Mouse (Mus musculus) forebrain, embryonic 12.5 days (tissue): ENCODE results near the gene 5330417C22Rik. TPM values are rescaled to one million over a fixed set of nuclear protein-coding genes. Genes with fewer than 3 reads are reported as not detected.

ENCODE experiments used
- ATAC-seq: fragments of 200-750 bp; cut with Nextera tagmentation; 2 replicates; pipeline ENCODE4 v1.8.0; 2017; ENCODE audit warnings: moderate TSS enrichment; ENCODE audit not compliant: low FRiP score
- H3K27ac ChIP-seq: fragments of 300-500 bp; sonication (generic); 2 replicates; pipeline ENCODE4 v1.5.1; 2016; ENCODE audit warnings: mild to moderate bottlenecking
- H3K27me3 ChIP-seq: fragments of 300-500 bp; sonication (generic); 2 replicates; pipeline ENCODE4 v1.6.1; 2016; ENCODE audit warnings: mild to moderate bottlenecking
- H3K36me3 ChIP-seq: fragments of 300-500 bp; sonication (generic); replicated peaks from 2 replicates; pipeline ENCODE4 v1.6.1; 2016; ENCODE audit warnings: mild to moderate bottlenecking
- H3K4me1 ChIP-seq: fragments of 300-500 bp; sonication (generic); 2 replicates; pipeline ENCODE4 v1.6.1; 2016
- H3K4me2 ChIP-seq: fragments of 300-500 bp; sonication (generic); 2 replicates; pipeline ENCODE4 v1.6.1; 2016; ENCODE audit warnings: mild to moderate bottlenecking, moderate library complexity
- H3K4me3 ChIP-seq: fragments of 300-500 bp; sonication (generic); replicated peaks from 2 replicates; pipeline ENCODE4 v1.5.1; 2016; ENCODE audit warnings: mild to moderate bottlenecking
- H3K9ac ChIP-seq: fragments of 300-500 bp; sonication (generic); 2 replicates; pipeline ENCODE4 v1.6.1; 2016; ENCODE audit warnings: mild to moderate bottlenecking
- H3K9me3 ChIP-seq: fragments of 300-500 bp; sonication (generic); 2 replicates; pipeline ENCODE4 v1.6.1; 2016
- WGBS: fragments of 180-500 bp; shearing (Covaris S2); methylation state at CpG from one replicate; pipeline ENCODE4 v1.1.7; 2016; 5-methylcytosine and 5-hydroxymethylcytosine counted together
- polyA plus RNA-seq: library from polyadenylated mRNA; unstranded; fragments of >200 nt; fragmentation: Nextera tagmentation; extraction: Ambion mirVana; gene quantifications from 2 replicates; pipeline ENCODE4 v1.2.1, GENCODE M21; 2016

Gene 5330417C22Rik
- polyA plus RNA-seq, 1 experiment from 2014 or later, result 3.7 TPM

GRCm38 (mm10) chr3:108476761-108477619 is 59.3 kb downstream of the 5330417C22Rik start:
- 67% methylated on average over 14 of the region's 14 CpGs for WGBS
- H3K27ac ChIP-seq, result no peak overlapping the region
- H3K4me2 ChIP-seq, result no peak overlapping the region
- no peaks in the 10 kb centered on the region for H3K9me3 ChIP-seq
- H3K4me3 ChIP-seq, result no peak overlapping the region
- H3K36me3 ChIP-seq, result no peaks in the 10 kb centered on the region
- no peaks in the 10 kb centered on the region for H3K27me3 ChIP-seq
- H3K4me1 ChIP-seq, result no peaks in the 10 kb centered on the region
- no peak overlapping the region for H3K9ac ChIP-seq
- no peak for ATAC-seq

- no peak overlapping the region for H3K4me3 ChIP-seq
- H3K4me1 ChIP-seq, result no peaks in the 10 kb centered on the region
- ATAC-seq, result no peak
- H3K4me2 ChIP-seq, result no peak overlapping the region
- no peak overlapping the region for H3K27ac ChIP-seq
- 79% methylated on average over 5 of the region's 5 CpGs for WGBS
- no peaks in the 10 kb centered on the region for H3K9me3 ChIP-seq
- H3K27me3 ChIP-seq, result no peaks in the 10 kb centered on the region
- H3K36me3 ChIP-seq, result no peaks in the 10 kb centered on the region
- H3K9ac ChIP-seq, result no peak overlapping the region
These were observed 60.8 kb downstream of the 5330417C22Rik start for GRCm38 (mm10) chr3:108475496-108475895.

- Histone ChIP-seq H3K27me3 (no peaks in the 10 kb centered on the region), H3K9ac (no peak overlapping the region), H3K4me3 (no peak overlapping the region), H3K4me2 (no peak overlapping the region), H3K9me3 (no peaks in the 10 kb centered on the region), H3K4me1 (no peaks in the 10 kb centered on the region), H3K27ac (no peak overlapping the region), H3K36me3 (no peaks in the 10 kb centered on the region)
- no peak for ATAC-seq
- 97% methylated on average over 7 of the region's 7 CpGs for WGBS
These were observed 61.4 kb downstream of the 5330417C22Rik start for GRCm38 (mm10) chr3:108474969-108475368.

- Histone ChIP-seq H3K4me3 (no peak overlapping the region), H3K27me3 (no peaks in the 10 kb centered on the region), H3K4me2 (no peak overlapping the region), H3K9me3 (no peaks in the 10 kb centered on the region), H3K27ac (no peak overlapping the region), H3K36me3 (no peaks in the 10 kb centered on the region), H3K9ac (no peak overlapping the region), H3K4me1 (no peaks in the 10 kb centered on the region)
- 78% methylated on average over 8 of the region's 8 CpGs for WGBS
- ATAC-seq, result no peak
These were observed 68.6 kb downstream of the 5330417C22Rik start for GRCm38 (mm10) chr3:108467760-108468159.

GRCm38 (mm10) chr3:108466425-108466824 is 69.9 kb downstream of the 5330417C22Rik start:
- Histone ChIP-seq H3K9me3 (no peaks in the 10 kb centered on the region), H3K4me3 (no peak overlapping the region), H3K27ac (no peak overlapping the region), H3K4me2 (no peak overlapping the region), H3K9ac (no peak overlapping the region), H3K4me1 (no peaks in the 10 kb centered on the region), H3K27me3 (no peaks in the 10 kb centered on the region), H3K36me3 (no peaks in the 10 kb centered on the region)
- WGBS, result 91% methylated on average over 6 of the region's 6 CpGs
- ATAC-seq, result no peak

GRCm38 (mm10) chr3:108458866-108459265 is 77.5 kb downstream of the 5330417C22Rik start:
- no peaks in the 10 kb centered on the region for H3K9me3 ChIP-seq
- H3K36me3 ChIP-seq, result no peaks in the 10 kb centered on the region
- H3K27me3 ChIP-seq, result no peaks in the 10 kb centered on the region
- H3K4me3 ChIP-seq, result no peak overlapping the region
- no peak overlapping the region for H3K9ac ChIP-seq
- H3K4me1 ChIP-seq, result peaks cover 4% of the 10 kb centered on the region; the same call in 1 of the 2 replicates
- H3K4me2 ChIP-seq, result no peak overlapping the region
- WGBS, result 49% methylated on average over 10 of the region's 10 CpGs
- no peak overlapping the region for H3K27ac ChIP-seq
- no peak for ATAC-seq

- Histone ChIP-seq H3K9ac (no peak overlapping the region), H3K27me3 (no peaks in the 10 kb centered on the region), H3K4me2 (no peak overlapping the region), H3K4me3 (no peak overlapping the region), H3K36me3 (no peaks in the 10 kb centered on the region), H3K9me3 (no peaks in the 10 kb centered on the region), H3K4me1 (peaks cover 4% of the 10 kb centered on the region; the same call in 1 of the 2 replicates), H3K27ac (no peak overlapping the region)
- no peak for ATAC-seq
- 62% methylated on average over 14 of the region's 14 CpGs for WGBS
These were observed 78.0 kb downstream of the 5330417C22Rik start for GRCm38 (mm10) chr3:108458380-108458779.

- H3K4me2 ChIP-seq, result no peak overlapping the region
- no peak overlapping the region for H3K4me3 ChIP-seq
- 86% methylated on average over 1 of the region's 1 CpGs for WGBS
- H3K9me3 ChIP-seq, result no peaks in the 10 kb centered on the region
- H3K27ac ChIP-seq, result no peak overlapping the region
- no peak overlapping the region for H3K9ac ChIP-seq
- peaks cover 4% of the 10 kb centered on the region; the same call in 1 of the 2 replicates for H3K4me1 ChIP-seq
- no peak for ATAC-seq
- H3K36me3 ChIP-seq, result no peaks in the 10 kb centered on the region
- no peaks in the 10 kb centered on the region for H3K27me3 ChIP-seq
These were observed 82.2 kb downstream of the 5330417C22Rik start for GRCm38 (mm10) chr3:108454172-108454571.

- Histone ChIP-seq H3K4me1 (no peaks in the 10 kb centered on the region), H3K9ac (no peak overlapping the region), H3K27ac (no peak overlapping the region), H3K27me3 (no peaks in the 10 kb centered on the region), H3K4me2 (no peak overlapping the region), H3K4me3 (no peak overlapping the region), H3K9me3 (no peaks in the 10 kb centered on the region), H3K36me3 (no peaks in the 10 kb centered on the region)
- WGBS, result 89% methylated on average over 2 of the region's 2 CpGs
- ATAC-seq, result no peak
These were observed 84.4 kb downstream of the 5330417C22Rik start for GRCm38 (mm10) chr3:108451969-108452368.

- Histone ChIP-seq H3K27ac (peak overlapping the region; percentile 89), H3K36me3 (peaks cover 12% of the 10 kb centered on the region; the same call in 1 of the 2 replicates), H3K4me2 (peak overlapping the region; percentile 93), H3K9ac (peak overlapping the region; percentile 85), H3K27me3 (no peaks in the 10 kb centered on the region), H3K9me3 (no peaks in the 10 kb centered on the region), H3K4me1 (peaks cover 36% of the 10 kb centered on the region), H3K4me3 (peak overlapping the region; percentile 88)
- 13% methylated on average over 6 of the region's 6 CpGs for WGBS
- peak; percentile 44 for ATAC-seq
These were observed 91.0 kb downstream of the 5330417C22Rik start for GRCm38 (mm10) chr3:108445366-108445705.

- H3K9me3 ChIP-seq, result no peaks in the 10 kb centered on the region
- WGBS, result under 1% methylated on average over 41 of the region's 41 CpGs
- peak; percentile 97 for ATAC-seq
These were observed 91.5 kb downstream of the 5330417C22Rik start, which contains the start of gene Sars for GRCm38 (mm10) chr3:108444698-108445365. Gene Sars, minus strand, starts transcription at chr3:108445209.

GRCm38 (mm10) chr3:108444029-108444428 is 92.3 kb downstream of the 5330417C22Rik start:
- Histone ChIP-seq H3K4me3 (peak overlapping the region; percentile 88), H3K9ac (peak overlapping the region; percentile 85), H3K27me3 (no peaks in the 10 kb centered on the region), H3K9me3 (no peaks in the 10 kb centered on the region), H3K4me2 (peak overlapping the region; percentile 93), H3K36me3 (peaks cover 19% of the 10 kb centered on the region), H3K27ac (peak overlapping the region; percentile 89; the same call in 1 of the 2 replicates), H3K4me1 (peaks cover 36% of the 10 kb centered on the region)
- ATAC-seq, result no peak
- WGBS, result 28% methylated on average over 8 of the region's 8 CpGs

More at GRCm38 (mm10) chr3:108444698-108445365, 91.5 kb downstream of the 5330417C22Rik start, which contains the start of gene Sars:
- peak within 1 kb of the TSS; percentile 88 for H3K4me3 ChIP-seq
- peak within 1 kb of the TSS; percentile 93 for H3K4me2 ChIP-seq
- peak within 1 kb of the TSS; percentile 85 for H3K9ac ChIP-seq
- H3K27ac ChIP-seq, result peak within 1 kb of the TSS; percentile 89
- H3K4me1 ChIP-seq, result peaks cover 36% of the 10 kb centered on the region
- H3K27me3 ChIP-seq, result no peaks in the 10 kb centered on the region
- H3K36me3 ChIP-seq, result peaks cover 15% of the 10 kb centered on the region; the same call in 1 of the 2 replicates
